Mouse (Mus musculus) megakaryocyte, embryonic 14.5 days (primary cell): ENCODE measurements around the gene Gm43720.

Experiments
- FLI1 ChIP-seq: IDR thresholded peaks from 2 replicates; pipeline ENCODE4 v1.6.1; 2012; ENCODE audit warnings: low read length, inconsistent platforms, mixed read lengths
- GATA1 ChIP-seq: IDR thresholded peaks from 3 replicates; pipeline ENCODE4 v1.6.1; 2012; ENCODE audit warnings: mixed read lengths, low read length, inconsistent platforms, borderline replicate concordance

DNA sequence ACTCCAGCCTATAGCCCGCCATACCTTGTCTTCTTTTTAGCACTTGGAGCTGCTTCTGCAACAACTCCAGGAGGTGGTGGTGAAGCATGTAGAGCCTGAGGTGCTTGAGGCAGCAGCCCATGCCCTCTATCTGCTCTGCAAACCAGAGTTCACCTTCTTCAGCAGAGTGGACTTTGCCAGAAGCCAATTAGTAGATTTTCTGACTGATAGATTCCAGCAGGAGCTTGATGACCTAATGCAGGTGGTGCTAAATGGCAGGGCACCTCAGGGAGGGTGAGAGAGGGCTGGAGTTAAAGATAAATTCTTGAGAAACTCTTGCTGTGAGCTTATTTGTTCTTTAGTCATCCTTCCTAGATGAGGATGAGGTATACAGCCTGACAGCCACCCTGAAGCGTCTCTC lies 19.9 kb upstream of the Gm43720 start:
- no peak for TF ChIP-seq GATA1
- TF ChIP-seq FLI1 = no peak
